Comparison of ENCODE assay signal across 8 mouse cellular contexts in genomic region chr1:65311214-65311933, GRCm38 (mm10). TPM values are rescaled to one million over a fixed set of nuclear protein-coding genes. Genes with fewer than 3 reads are reported as not detected.
DNase-seq lines count a peak whose midpoint lies in the region; ATAC-seq lines count a peak whose summit lies in the region.

No protein-coding gene starts in this region.

- no peak overlapping the region for H3K27ac ChIP-seq in heart, embryonic 16.5 days (ENCODE audit: low read length)
- H3K27ac ChIP-seq in forebrain, embryonic 10.5 days, result no peak overlapping the region
- H3K27ac ChIP-seq in liver, embryonic 13.5 days, result no peak overlapping the region

- no peak for DNase-seq in heart, postnatal 14 days
- DNase-seq in R1 (ENCODE audit: low read depth, low spot score), result peak; percentile 26
- peak; percentile 39 for DNase-seq in forebrain, embryonic 10.5 days (ENCODE audit: extremely low spot score, low spot score)
- no peak for DNase-seq in liver, embryonic 13.5 days
- no peak for DNase-seq in ovary, postnatal 36 days (ENCODE audit: low spot score)
- DNase-seq in spleen, postnatal 36 days (ENCODE audit: low spot score in 2 of 2), result no peak
- DNase-seq in natural killer cell, adult 2 months (ENCODE audit: low spot score in 2 of 2), result no peak

- peaks cover 3% of the 10 kb centered on the region; the same call in 1 of the 2 replicates for H3K4me1 ChIP-seq in heart, embryonic 16.5 days (ENCODE audit: control insufficient read depth, insufficient read depth, low read length)
- H3K4me1 ChIP-seq in forebrain, embryonic 10.5 days, result peaks cover 15% of the 10 kb centered on the region
- no peaks in the 10 kb centered on the region; the same call in 1 of the 2 replicates for H3K4me1 ChIP-seq in liver, embryonic 13.5 days (replicated peaks)

- H3K36me3 ChIP-seq in heart, embryonic 16.5 days (ENCODE audit: control insufficient read depth, insufficient read depth), result no peaks in the 10 kb centered on the region
- H3K36me3 ChIP-seq in forebrain, embryonic 10.5 days (replicated peaks), result no peaks in the 10 kb centered on the region
- H3K36me3 ChIP-seq in liver, embryonic 13.5 days, result no peaks in the 10 kb centered on the region

- no peak for ATAC-seq in heart, embryonic 16.5 days (replicated peaks; ENCODE audit: extremely low read depth, insufficient read depth, low FRiP score)
- no peak for ATAC-seq in liver, embryonic 13.5 days (ENCODE audit: low read depth)

- 3% methylated on average over 29 of the region's 29 CpGs for WGBS in heart, embryonic 16.5 days
- 1% methylated on average over 29 of the region's 29 CpGs for WGBS in forebrain, embryonic 10.5 days
- 3% methylated on average over 29 of the region's 29 CpGs for WGBS in liver, embryonic 13.5 days (ENCODE audit: insufficient replicate concordance)

- H3K27me3 ChIP-seq in heart, embryonic 16.5 days (ENCODE audit: control insufficient read depth, insufficient read depth, low read length), result peaks cover 14% of the 10 kb centered on the region
- H3K27me3 ChIP-seq in forebrain, embryonic 10.5 days (ENCODE audit: poor library complexity, severe bottlenecking), result peaks cover 35% of the 10 kb centered on the region
- H3K27me3 ChIP-seq in liver, embryonic 13.5 days, result peaks cover 16% of the 10 kb centered on the region

- peak overlapping the region; percentile 34 for H3K4me3 ChIP-seq in heart, embryonic 16.5 days (ENCODE audit: low read length)
- H3K4me3 ChIP-seq in forebrain, embryonic 10.5 days, result peak overlapping the region; percentile 60
- 0 out of 2 replicates have a peak overlapping the region, but pooled peaks have one; percentile 7 for H3K4me3 ChIP-seq in liver, embryonic 13.5 days (replicated peaks)

- intact Hi-C loops in heart, postnatal 14 days (cut with DNase I), result loop anchor here (5.0 kb wide), 1 partner anchor 786 kb away; no protein-coding TSS in a partner anchor

- H3K9me3 ChIP-seq in heart, embryonic 16.5 days (replicated peaks; ENCODE audit: control insufficient read depth, low read length), result no peaks in the 10 kb centered on the region
- H3K9me3 ChIP-seq in forebrain, embryonic 10.5 days, result no peaks in the 10 kb centered on the region
- no peaks in the 10 kb centered on the region for H3K9me3 ChIP-seq in liver, embryonic 13.5 days (replicated peaks)

- no peak overlapping the region for H3K9ac ChIP-seq in heart, embryonic 16.5 days (ENCODE audit: low read length)
- H3K9ac ChIP-seq in liver, embryonic 13.5 days, result no peak overlapping the region

- peak overlapping the region; percentile 63 for H3K4me2 ChIP-seq in heart, embryonic 16.5 days (ENCODE audit: low read depth, low read length)
- H3K4me2 ChIP-seq in liver, embryonic 13.5 days, result peak overlapping the region; percentile 39

RNA-seq across cellular contexts. Expression of gene Pth2r, which starts 29.5 kb away (rescaled TPM):
- not detected in 2 replicates for polyA plus RNA-seq in heart, embryonic 16.5 days (2015; fragmentation: Nextera tagmentation; extraction: Ambion mirVana)
- total RNA-seq in heart, postnatal 14 days (2021), result not detected
- 0.38 and 0.54 TPM in 2 replicates for polyA plus RNA-seq in forebrain, embryonic 10.5 days (2016; fragmentation: Nextera tagmentation; extraction: Ambion mirVana)
- polyA plus RNA-seq in liver, embryonic 13.5 days (2015; fragmentation: Nextera tagmentation; extraction: Ambion mirVana), result not detected in 2 replicates

Comparison
In these comparisons a context has a peak if more than half of its experiments do, and no peak if none do; other contexts are left out.
1. H3K4me3 ChIP-seq: peak in every context shown above with its lines; median percentile 60 in forebrain, embryonic 10.5 days; 34 in heart, embryonic 16.5 days; 7 in liver, embryonic 13.5 days.
2. DNase-seq: peak in R1 (single experiment) and forebrain, embryonic 10.5 days (single experiment); none in heart, postnatal 14 days (0 of 2), liver, embryonic 13.5 days (single experiment), ovary, postnatal 36 days (single experiment), spleen, postnatal 36 days (0 of 2) and natural killer cell, adult 2 months (0 of 2).